ENCODE assay signal across 12 mouse cellular contexts in the genomic region with DNA sequence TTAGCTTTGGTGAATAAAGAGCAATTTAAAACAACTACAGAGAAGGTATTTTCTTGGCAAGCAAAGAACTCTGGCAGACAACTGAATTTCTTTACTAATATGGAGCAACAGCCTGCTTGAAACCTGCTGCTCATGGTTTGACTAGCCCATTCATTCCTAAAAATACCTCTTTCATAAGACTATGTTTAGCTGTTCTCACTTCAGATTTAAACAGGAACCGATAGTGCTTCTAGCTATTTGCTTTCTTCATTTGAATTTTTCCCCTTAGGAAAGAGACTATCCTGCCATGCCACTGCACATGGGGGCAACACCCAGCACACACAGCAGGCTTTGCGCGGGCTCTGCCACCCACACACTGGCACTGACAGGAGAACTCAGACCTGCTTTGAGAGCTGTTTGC.
A peak's percentile ranks its signal among the peaks of the same experiment; 100 is the strongest.
DNase-seq lines count a peak whose midpoint lies in the region; ATAC-seq and TF ChIP-seq lines count a peak whose summit lies in the region.
"Had no signal": no experiment of that assay in that cellular context is flagged by ENCODE, and none has a peak within 500 bp of the region (broad histone marks: within the 10 kb centered on the region; RNA-seq: fewer than 3 reads in every experiment).

No protein-coding gene starts in this region.

- no peak overlapping the region for H3K4me2 ChIP-seq in limb, embryonic 13.5 days (replicated peaks)
- H3K4me2 ChIP-seq: heart, embryonic 13.5 days had no signal

- H3K36me3 ChIP-seq in limb, embryonic 13.5 days = no peaks in the 10 kb centered on the region
- H3K36me3 ChIP-seq in limb, embryonic 10.5 days = 0 out of 2 replicates have a peak, but pooled peaks cover 2% of the 10 kb centered on the region
- H3K36me3 ChIP-seq: heart, embryonic 13.5 days had no signal

- TF ChIP-seq CTCF in left cerebral cortex, adult 2 months (IDR thresholded peaks at IDR 0.05) = no peak

- H3K27me3 ChIP-seq in limb, embryonic 13.5 days = no peaks in the 10 kb centered on the region
- H3K27me3 ChIP-seq in limb, embryonic 10.5 days (ENCODE audit: low read depth, poor library complexity, severe bottlenecking) = no peaks in the 10 kb centered on the region
- H3K27me3 ChIP-seq: heart, embryonic 13.5 days; megakaryocyte, embryonic 14.5 days had no signal

- WGBS in limb, embryonic 13.5 days = 65% methylated on average over 3 of the region's 3 CpGs
- 90% methylated on average over 3 of the region's 3 CpGs for WGBS in limb, embryonic 10.5 days

- H3K9me3 ChIP-seq in limb, embryonic 13.5 days = no peaks in the 10 kb centered on the region
- no peaks in the 10 kb centered on the region for H3K9me3 ChIP-seq in limb, embryonic 10.5 days (replicated peaks)
- H3K9me3 ChIP-seq: heart, embryonic 13.5 days had no signal

- H3K27ac ChIP-seq in limb, embryonic 13.5 days = 0 out of 2 replicates have a peak overlapping the region, but pooled peaks have one; percentile 55
- no peak overlapping the region for H3K27ac ChIP-seq in limb, embryonic 10.5 days
- peak overlapping the region; percentile 4; the same call in 1 of the 2 replicates for H3K27ac ChIP-seq in left cerebral cortex, adult 2 months
- H3K27ac ChIP-seq: heart, embryonic 13.5 days had no signal

- peak; percentile 70 for ATAC-seq in limb, embryonic 13.5 days (ENCODE audit: low FRiP score, low read depth)
- ATAC-seq: activated CD4-positive, CD25-positive, alpha-beta regulatory T cell, adult 4 months; inflammation-experienced regulatory T-cells, adult 6 months had no signal

- peaks cover 24% of the 10 kb centered on the region for H3K4me1 ChIP-seq in limb, embryonic 13.5 days
- H3K4me1 ChIP-seq in limb, embryonic 10.5 days = no peaks in the 10 kb centered on the region
- H3K4me1 ChIP-seq: megakaryocyte, embryonic 14.5 days had no signal

- no peak overlapping the region for H3K9ac ChIP-seq in limb, embryonic 13.5 days
- H3K9ac ChIP-seq: heart, embryonic 13.5 days had no signal

- H3K4me3 ChIP-seq in limb, embryonic 13.5 days = no peak overlapping the region
- H3K4me3 ChIP-seq in limb, embryonic 10.5 days = no peak overlapping the region
- H3K4me3 ChIP-seq in left cerebral cortex, adult 2 months = no peak overlapping the region
- H3K4me3 ChIP-seq: heart, embryonic 13.5 days; megakaryocyte, embryonic 14.5 days had no signal

- intact Hi-C loops in left cerebral cortex, adult 2 months (cut with DNase I) = loop anchor here (2.0 to 10.0 kb wide), 4 partner anchors 45 to 579 kb away; no protein-coding TSS in a partner anchor

- DNase-seq in limb, embryonic 10.5 days (ENCODE audit: low spot score) = no peak
- DNase-seq in frontal cortex, postnatal 14 days (ENCODE audit: low spot score in 2 of 2) = peak; percentile 23 to 25
- peak; percentile 37 to 43 for DNase-seq in left cerebral cortex, adult 2 months (ENCODE audit: extremely low spot score in 1 of 2, low spot score in 2 of 2)
- DNase-seq in right cerebral cortex, postnatal 25 days = peak; percentile 41
- DNase-seq in adrenal gland, postnatal 4 days (ENCODE audit: low spot score in 2 of 2) = no peak
- DNase-seq in spleen, postnatal 14 days (ENCODE audit: low spot score in 2 of 2) = no peak
- DNase-seq: cerebellum, adult 9-10 months had no signal

Comparison
In these comparisons a context has a peak if more than half of its experiments do, and no peak if none do; other contexts are left out.
1. DNase-seq: peak in frontal cortex, postnatal 14 days (2 of 2), left cerebral cortex, adult 2 months (2 of 2) and right cerebral cortex, postnatal 25 days (single experiment); none in limb, embryonic 10.5 days (single experiment), adrenal gland, postnatal 4 days (0 of 2) and spleen, postnatal 14 days (0 of 2).